Mouse (Mus musculus): ENCODE results near the gene Stk33.

DNA sequence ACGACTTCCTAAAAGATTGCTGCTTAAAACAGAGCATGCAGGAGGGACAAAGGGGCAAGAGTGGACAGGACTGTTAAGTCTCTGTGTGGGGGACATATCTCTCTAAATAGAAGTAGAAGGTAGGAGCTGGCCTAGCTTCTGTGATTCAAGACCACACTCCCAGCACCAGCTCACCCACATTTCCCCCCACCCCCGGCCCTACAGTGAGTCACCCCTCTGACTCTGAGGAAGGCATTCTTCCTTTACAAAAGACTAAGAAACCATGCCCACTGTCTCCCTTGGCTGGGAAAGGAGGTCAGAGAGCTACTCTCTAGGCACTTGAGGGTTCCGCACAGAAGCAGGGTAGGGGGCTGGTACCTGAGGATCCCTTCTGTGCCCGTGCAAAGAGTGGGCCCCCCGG lies 45.3 kb upstream of the Stk33 start:
- TF ChIP-seq CTCF (IDR thresholded peaks at IDR 0.05; ENCODE audit: low read depth, low read length) (no peak), GATA1 (IDR thresholded peaks at IDR 0.05; ENCODE audit: borderline replicate concordance, low read length) (no peak), GATA2 (IDR thresholded peaks at IDR 0.05; ENCODE audit: borderline replicate concordance, low read depth, low read length) (no peak), POLR2AphosphoS5 (IDR thresholded peaks at IDR 0.05; ENCODE audit: insufficient replicate concordance, low read depth, low read length) (no peak), TAL1 (conservative IDR thresholded peaks at IDR 0.05; ENCODE audit: low read depth, low read length) (no peak)
